Mouse (Mus musculus) adrenal gland, adult 8-10 months (tissue): ENCODE data around the gene Chil1. TPM values are rescaled to one million over a fixed set of nuclear protein-coding genes. Genes with fewer than 3 reads are reported as not detected.
A peak's percentile ranks its signal among the peaks of the same experiment; 100 is the strongest.

Experiments
- DNase-seq: peaks from one replicate; pipeline ENCODE4 v3.0.0; 2022
- total RNA-seq, 4 experiments: library from RNA; stranded (reverse); gene quantifications; 2 replicates each; pipeline ENCODE4 v1.2.4; 2022

Chil1 gene
- total RNA-seq, 4 experiments from 2014 or later: 0.74 to 1.6 (median 1.3) TPM

GRCm38 (mm10) chr1:134173081-134173480 is 8.9 kb upstream of the Chil1 start:
- DNase-seq: no peak

GRCm38 (mm10) chr1:134177976-134178375 is 4.0 kb upstream of the Chil1 start:
- DNase-seq: no peak

- DNase-seq: no peak
Measured at GRCm38 (mm10) chr1:134184089-134184488, 2.1 kb downstream of the Chil1 start.

GRCm38 (mm10) chr1:134188217-134188616 is 6.2 kb downstream of the Chil1 start:
- no peak for DNase-seq

DNA sequence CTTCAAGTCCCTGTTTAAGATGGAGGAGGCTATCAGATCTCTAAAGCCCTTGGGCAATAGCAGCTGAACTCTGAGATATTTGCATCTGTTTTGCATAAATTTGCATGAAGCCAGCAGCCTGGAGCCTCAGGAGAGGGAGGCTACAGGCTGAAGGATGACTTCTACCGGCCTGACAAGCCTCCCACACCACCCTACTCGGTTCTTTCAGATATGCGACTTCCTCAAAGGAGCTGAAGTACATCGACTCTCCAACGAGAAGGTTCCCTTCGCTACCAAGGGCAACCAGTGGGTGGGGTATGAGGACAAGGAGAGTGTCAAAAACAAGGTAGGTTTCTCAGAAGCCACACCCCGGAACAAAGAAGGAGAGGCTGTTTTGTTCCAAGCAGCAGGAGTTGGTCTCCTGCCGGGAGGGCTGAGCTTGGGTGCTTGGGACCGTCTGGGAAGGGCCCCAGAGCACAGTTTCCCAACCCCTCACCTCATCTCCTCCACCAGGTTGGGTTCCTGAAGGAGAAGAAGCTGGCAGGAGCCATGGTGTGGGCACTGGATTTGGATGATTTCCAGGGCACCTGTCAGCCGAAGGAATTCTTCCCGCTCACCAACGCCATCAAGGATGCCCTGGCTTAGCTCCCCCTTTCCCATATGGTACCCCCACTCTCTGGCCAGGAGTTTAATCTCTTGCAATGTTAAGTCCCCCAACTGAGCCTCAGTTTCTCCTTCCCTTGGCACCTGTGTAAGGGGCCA is 7.2 kb downstream of the Chil1 start:
- no peak for DNase-seq

DNA sequence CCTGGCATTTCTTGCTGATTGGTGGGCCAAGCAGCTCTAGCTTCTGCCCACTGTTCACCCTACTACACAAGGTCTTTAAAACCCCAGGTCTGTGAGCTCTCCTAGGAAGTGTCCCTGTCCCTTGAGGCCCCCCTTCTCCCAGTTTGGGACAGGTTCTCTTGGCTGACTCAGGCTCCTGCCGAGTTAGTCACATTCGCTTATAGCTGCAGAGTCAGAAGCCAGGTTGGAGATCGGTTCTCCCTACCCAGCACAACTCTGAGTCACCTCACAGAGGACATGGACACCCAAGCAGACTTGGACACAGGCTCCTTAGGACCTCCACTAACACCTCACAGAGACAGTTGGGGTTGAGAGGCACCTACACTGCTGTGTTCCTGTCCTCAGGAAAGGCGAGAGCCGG is 9.2 kb downstream of the Chil1 start:
- DNase-seq: no peak

GRCm38 (mm10) chr1:134192024-134192423 is 10.0 kb downstream of the Chil1 start:
- DNase-seq: no peak

DNA sequence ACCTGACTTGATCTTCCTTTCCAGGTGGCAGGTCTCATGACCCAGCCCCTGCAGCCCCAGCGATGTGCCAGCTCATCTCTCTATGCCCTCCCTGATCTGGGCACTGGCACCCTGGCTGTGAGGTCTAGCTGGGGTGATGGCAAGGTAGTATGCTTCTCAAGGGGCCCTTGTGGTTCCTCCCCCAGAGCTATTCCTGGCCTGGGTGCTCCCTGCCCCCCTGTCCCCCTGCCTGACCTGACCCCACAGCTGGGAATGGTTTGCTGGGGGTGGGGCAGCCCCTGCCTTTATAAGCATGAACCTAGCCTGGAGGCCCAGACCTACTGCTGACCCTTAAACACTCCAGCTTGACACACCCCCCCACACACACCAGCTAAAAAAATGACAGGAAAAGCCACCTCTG is 11.2 kb downstream of the Chil1 start, which contains the start of gene Mybph:
Gene Mybph (plus strand): TSS at position 323 of the 400 bp plus-strand sequence.
- no peak for DNase-seq

- DNase-seq: no peak
Measured at GRCm38 (mm10) chr1:134193674-134194197, 11.8 kb downstream of the Chil1 start.

DNA sequence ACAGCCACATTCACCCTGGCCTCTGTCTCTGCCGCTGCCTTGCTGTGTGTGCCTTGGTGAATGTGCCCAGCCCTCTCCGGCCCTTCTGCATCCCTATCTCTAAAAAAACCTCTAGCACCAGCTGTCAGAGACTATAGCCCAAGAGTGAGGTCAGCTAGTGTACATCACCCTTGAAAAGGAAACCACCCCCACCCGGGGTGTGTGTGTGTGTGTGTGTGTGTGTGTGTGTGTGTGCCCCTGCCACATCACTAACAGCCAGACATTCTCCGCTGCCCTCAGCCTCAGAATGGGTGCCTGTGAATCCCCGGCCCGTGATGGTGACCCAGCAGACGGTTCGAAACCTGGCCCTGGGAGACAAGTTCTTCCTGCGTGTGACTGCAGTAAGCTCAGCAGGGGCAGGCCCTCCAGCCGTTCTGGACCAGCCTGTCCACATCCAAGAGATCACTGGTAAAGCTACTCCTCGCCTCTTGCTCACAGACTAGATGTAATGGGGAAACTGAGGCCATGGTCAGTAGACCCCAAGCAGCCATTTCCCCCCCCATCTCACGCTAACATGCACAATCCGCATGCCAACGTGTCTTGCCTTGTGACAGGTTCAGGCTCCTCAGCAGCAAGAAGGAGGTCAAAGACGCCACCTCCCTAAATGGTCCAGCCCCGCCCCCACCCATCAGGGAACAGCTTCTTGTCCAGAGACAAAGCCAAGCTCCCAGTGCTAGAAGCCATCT is 12.5 kb downstream of the Chil1 start:
- DNase-seq: no peak

DNA sequence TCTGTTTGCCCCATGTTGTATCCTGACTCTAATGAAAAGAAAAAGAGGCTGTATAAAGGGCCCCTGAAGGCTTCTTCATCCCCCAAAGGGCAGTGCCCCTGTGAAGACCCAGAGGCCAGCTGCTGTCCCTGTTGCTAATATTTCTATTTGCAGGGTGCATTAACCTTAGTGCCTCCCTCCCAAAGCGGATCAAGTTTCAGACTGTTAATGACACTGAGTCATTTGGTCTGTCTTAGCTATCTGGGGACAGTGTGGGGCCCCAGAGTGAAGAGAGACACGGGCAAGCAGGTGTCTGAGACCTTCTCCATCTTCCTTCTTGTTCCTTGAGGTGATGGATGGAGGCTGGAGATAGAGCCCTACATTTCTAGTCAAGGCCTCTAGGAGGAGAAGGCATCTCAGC is 13.1 kb downstream of the Chil1 start:
- no peak for DNase-seq

DNA sequence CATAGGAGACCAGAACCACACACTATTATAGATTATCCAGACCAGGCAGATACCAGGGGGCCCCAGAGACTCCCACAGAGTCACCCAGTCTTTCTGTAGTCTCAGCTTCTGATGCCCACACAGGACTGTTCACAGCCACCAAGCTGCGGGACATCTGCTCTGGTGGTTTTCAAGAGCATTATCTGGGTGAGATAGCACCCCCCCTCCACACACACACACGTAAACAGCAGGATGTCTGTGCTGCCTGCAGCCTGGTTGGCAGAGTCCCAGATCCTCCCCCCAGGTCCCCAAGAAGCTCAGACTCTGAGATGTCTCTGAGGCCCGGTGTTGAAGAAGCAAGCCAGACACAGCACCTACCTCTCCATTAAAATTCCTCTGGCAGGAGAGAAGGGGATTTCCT is 13.6 kb downstream of the Chil1 start:
- DNase-seq: no peak

GRCm38 (mm10) chr1:134195979-134196378 is 14.0 kb downstream of the Chil1 start:
- DNase-seq: no peak

GRCm38 (mm10) chr1:134196386-134196785 is 14.4 kb downstream of the Chil1 start:
- peak; percentile 85 for DNase-seq

GRCm38 (mm10) chr1:134197325-134197982 is 15.5 kb downstream of the Chil1 start:
- DNase-seq: no peak

DNA sequence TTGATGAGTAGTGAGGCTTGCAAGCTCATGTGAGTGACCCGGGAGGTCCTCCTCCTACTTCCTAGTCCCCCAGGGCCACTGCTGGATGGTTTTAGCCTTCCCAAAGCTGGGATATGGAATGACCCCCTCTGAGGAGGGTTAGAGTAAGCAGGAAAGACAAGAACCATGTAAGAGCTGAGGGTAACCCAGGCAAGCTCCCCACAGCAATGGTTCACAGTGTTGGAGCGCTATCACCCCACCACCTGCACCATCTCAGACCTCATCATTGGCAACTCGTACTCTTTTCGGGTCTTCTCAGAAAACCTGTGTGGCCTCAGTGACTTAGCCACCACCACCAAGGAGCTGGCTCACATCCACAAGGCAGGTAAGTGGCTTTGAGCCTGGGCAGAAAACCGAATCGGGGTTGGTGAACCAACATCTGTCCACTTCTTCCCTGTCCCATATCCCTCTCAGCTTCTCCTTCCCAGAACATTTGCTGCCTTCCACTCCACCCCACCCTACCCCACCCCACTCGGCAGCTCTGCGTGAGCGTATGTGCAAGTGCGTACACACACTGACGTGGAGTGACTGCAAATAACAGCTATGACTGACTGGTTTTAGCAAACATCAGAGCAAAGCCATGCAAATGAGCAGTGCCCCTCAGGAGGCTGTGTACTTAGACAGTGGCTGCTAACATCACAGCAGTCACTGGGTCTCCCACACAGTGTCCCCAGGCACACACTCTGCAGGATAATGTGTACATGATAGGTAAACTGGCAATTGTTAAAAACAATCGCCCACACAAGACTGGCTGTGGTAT is 16.4 kb downstream of the Chil1 start:
- no peak for DNase-seq

GRCm38 (mm10) chr1:134200481-134200880 is 18.5 kb downstream of the Chil1 start:
- DNase-seq: no peak

DNA sequence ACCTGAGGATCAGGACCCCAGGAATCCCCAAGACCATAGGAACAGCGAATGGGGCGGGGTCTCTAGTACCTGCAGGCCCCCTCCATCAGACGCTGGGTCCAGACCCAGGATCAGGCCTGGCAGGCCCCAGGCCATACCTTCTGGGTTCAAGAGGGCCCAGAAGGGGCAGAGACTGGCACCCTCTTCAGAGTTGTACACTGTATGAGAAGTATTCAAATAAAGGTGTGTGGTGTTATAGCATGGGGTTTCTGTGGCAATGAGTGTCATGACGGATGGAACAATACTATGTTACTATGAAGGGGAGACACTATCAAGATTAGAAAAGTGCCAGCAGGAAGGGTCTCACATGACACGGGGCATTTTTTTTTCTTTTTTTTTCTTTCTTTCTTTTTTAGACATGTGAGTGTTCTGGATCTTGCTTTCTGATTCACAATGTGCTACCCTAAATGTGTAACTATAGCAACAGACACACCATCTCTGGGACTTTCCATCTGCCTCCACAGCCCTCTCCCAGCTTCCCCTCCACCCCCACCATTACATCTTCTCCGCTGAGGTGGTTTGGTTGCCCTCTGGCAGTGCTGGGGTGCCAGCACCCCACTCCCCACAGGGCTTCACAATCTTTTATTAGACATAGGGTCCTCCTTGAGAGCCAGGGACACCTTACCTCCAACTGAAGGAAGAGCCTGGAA is 19.2 kb downstream of the Chil1 start:
- no peak for DNase-seq

GRCm38 (mm10) chr1:134201751-134202420 is 19.9 kb downstream of the Chil1 start:
- no peak for DNase-seq

DNA sequence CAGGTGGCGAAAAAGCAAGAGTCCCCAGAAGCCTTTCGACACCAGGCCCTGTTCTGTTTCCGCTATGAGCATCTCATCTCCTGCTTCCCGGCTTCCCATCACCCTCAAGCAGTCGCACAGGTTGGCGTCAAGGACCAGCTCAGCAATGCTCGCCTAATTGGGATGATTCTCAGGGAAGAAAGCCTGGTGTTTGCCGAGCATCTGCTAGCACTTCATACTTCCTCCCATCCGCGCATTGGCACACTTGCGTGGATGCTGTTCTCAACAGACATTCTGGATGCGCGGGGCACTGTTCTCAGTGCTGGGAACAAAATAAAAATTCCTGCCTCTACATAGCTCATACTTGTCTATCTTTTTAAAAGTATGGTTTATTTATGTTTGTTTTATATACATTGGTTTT is 22.3 kb downstream of the Chil1 start:
- no peak for DNase-seq
